Mouse (Mus musculus): Measurements from ENCODE around the gene Kat6b.

DNA sequence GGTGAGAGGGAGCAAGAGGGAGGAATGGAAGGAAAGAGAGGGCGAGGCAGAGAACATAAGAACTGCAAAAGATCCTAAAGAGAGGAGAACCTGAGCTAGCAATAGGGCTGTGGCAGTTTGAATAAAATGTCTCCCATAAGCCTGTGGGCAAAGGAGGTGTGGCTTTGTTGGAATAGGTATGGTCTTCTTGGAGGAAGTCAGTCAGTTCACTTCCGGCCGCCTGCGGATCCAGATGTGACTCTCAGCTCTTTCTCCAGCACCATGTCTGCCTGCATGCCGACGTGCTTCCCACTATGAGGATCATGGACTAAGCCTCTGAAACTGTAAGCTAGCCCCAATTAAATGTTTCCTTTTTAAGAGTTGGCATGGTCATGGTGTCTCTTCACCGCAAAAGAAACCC lies at the start of gene Kat6b:
- TF ChIP-seq CTCF (IDR thresholded peaks at IDR 0.05; ENCODE audit: insufficient read depth, low read depth, low read length) (no peak), POLR2A (IDR thresholded peaks at IDR 0.05; ENCODE audit: insufficient read depth, low read depth, low read length) (no peak)
